Mouse (Mus musculus) forebrain, embryonic 14.5 days (tissue): ENCODE data around the gene Syne4. TPM values are rescaled to one million over a fixed set of nuclear protein-coding genes. Genes with fewer than 3 reads are reported as not detected.

Experiments
- ATAC-seq: fragments of 200-750 bp; cut with Nextera tagmentation; 2 replicates; pipeline ENCODE4 v1.8.0; 2017; ENCODE audit warnings: mild to moderate bottlenecking, moderate library complexity
- DNase-seq: peaks from one replicate; pipeline ENCODE4 v3.0.0-alpha.2; 2015; ENCODE audit warnings: low spot score
- H3K27ac ChIP-seq: fragments of 300-500 bp; sonication (generic); 2 replicates; pipeline ENCODE4 v1.5.1; 2014; ENCODE audit warnings: low read depth, mild to moderate bottlenecking, control low read depth, low read length, moderate library complexity
- H3K27me3 ChIP-seq: fragments of 300-500 bp; sonication (generic); replicated peaks from 2 replicates; pipeline ENCODE4 v1.6.1; 2014; ENCODE audit warnings: low read length, control low read depth, mixed read lengths; ENCODE audit not compliant: control insufficient read depth, insufficient read depth
- H3K36me3 ChIP-seq: fragments of 300-500 bp; sonication (generic); 2 replicates; pipeline ENCODE4 v1.6.1; 2014; ENCODE audit warnings: low read length, control low read depth; ENCODE audit not compliant: control insufficient read depth, insufficient read depth
- H3K4me1 ChIP-seq: fragments of 300-500 bp; sonication (generic); 2 replicates; pipeline ENCODE4 v1.6.1; 2014; ENCODE audit warnings: antibody characterized with exemption, low read length, control low read depth; ENCODE audit not compliant: control insufficient read depth, insufficient read depth
- H3K4me2 ChIP-seq: fragments of 300-500 bp; sonication (generic); 2 replicates; pipeline ENCODE4 v1.6.1; 2014; ENCODE audit warnings: mild to moderate bottlenecking, control low read depth, low read length
- H3K4me3 ChIP-seq: fragments of 300-500 bp; sonication (generic); 2 replicates; pipeline ENCODE4 v1.5.1; 2014; ENCODE audit warnings: low read depth, low read length, control low read depth
- H3K9ac ChIP-seq: fragments of 300-500 bp; sonication (generic); 2 replicates; pipeline ENCODE4 v1.6.1; 2014; ENCODE audit warnings: mild to moderate bottlenecking, low read length, control low read depth, moderate library complexity
- H3K9me3 ChIP-seq: fragments of 300-500 bp; sonication (generic); replicated peaks from 2 replicates; pipeline ENCODE4 v1.6.1; 2016; ENCODE audit warnings: low read length, control low read depth, mixed read lengths; ENCODE audit not compliant: control insufficient read depth
- WGBS: fragments of 180-500 bp; shearing (Covaris S2); extraction: QIAGEN DNeasy Blood & Tissue Kit; methylation state at CpG from one replicate; pipeline ENCODE4 v1.1.7; 2014; 5-methylcytosine and 5-hydroxymethylcytosine counted together
- polyA plus RNA-seq: library from polyadenylated mRNA; unstranded; fragments of >200 nt; fragmentation: Nextera tagmentation; extraction: Ambion mirVana; gene quantifications from 2 replicates; pipeline ENCODE4 v1.2.1, GENCODE M21; 2014

The Syne4 gene
- polyA plus RNA-seq, 1 experiment from 2014 or later, result 3.6 TPM

- ATAC-seq (peak; percentile 75), DNase-seq (peak; percentile 72)
- H3K9ac ChIP-seq, result peak within 1 kb of the TSS; percentile 89
- no peaks in the 10 kb centered on the region for H3K27me3 ChIP-seq
- H3K9me3 ChIP-seq, result no peaks in the 10 kb centered on the region
- H3K4me2 ChIP-seq, result peak within 1 kb of the TSS; percentile 67
- no peaks in the 10 kb centered on the region for H3K36me3 ChIP-seq
- peaks cover 2% of the 10 kb centered on the region; the same call in 1 of the 2 replicates for H3K4me1 ChIP-seq
- peak within 1 kb of the TSS; percentile 87 for H3K4me3 ChIP-seq
- under 1% methylated on average over 63 of the region's 63 CpGs for WGBS
- peak within 1 kb of the TSS; percentile 76; the same call in 1 of the 2 replicates for H3K27ac ChIP-seq
Measured at GRCm38 (mm10) chr7:30321539-30322284, 7.1 kb downstream of the Syne4 start, which contains the start of gene E130208F15Rik. E130208F15Rik (plus strand) TSS chr7:30321740.

GRCm38 (mm10) chr7:30322285-30322667 lies 7.7 kb downstream of the Syne4 start:
- H3K9ac ChIP-seq, result peak overlapping the region; percentile 89
- under 1% methylated on average over 20 of the region's 20 CpGs for WGBS
- no peaks in the 10 kb centered on the region for H3K27me3 ChIP-seq
- peak; percentile 100 for ATAC-seq
- peak overlapping the region; percentile 87 for H3K4me3 ChIP-seq
- H3K27ac ChIP-seq, result peak overlapping the region; percentile 76; the same call in 1 of the 2 replicates
- DNase-seq, result peak; percentile 99
- no peaks in the 10 kb centered on the region for H3K36me3 ChIP-seq
- H3K4me1 ChIP-seq, result peaks cover 2% of the 10 kb centered on the region; the same call in 1 of the 2 replicates
- H3K4me2 ChIP-seq, result peak overlapping the region; percentile 67
- H3K9me3 ChIP-seq, result no peaks in the 10 kb centered on the region

GRCm38 (mm10) chr7:30322865-30323264 lies 8.3 kb downstream of the Syne4 start:
- peak overlapping the region; percentile 57 for H3K9ac ChIP-seq
- no peak for DNase-seq
- H3K9me3 ChIP-seq, result no peaks in the 10 kb centered on the region
- H3K27me3 ChIP-seq, result no peaks in the 10 kb centered on the region
- no peak for ATAC-seq
- H3K4me2 ChIP-seq, result peak overlapping the region; percentile 67
- peaks cover 2% of the 10 kb centered on the region; the same call in 1 of the 2 replicates for H3K4me1 ChIP-seq
- peak overlapping the region; percentile 87 for H3K4me3 ChIP-seq
- no peak overlapping the region for H3K27ac ChIP-seq
- no peaks in the 10 kb centered on the region for H3K36me3 ChIP-seq
- 36% methylated on average over 6 of the region's 6 CpGs for WGBS

- ATAC-seq (no peak), DNase-seq (no peak)
- H3K27ac ChIP-seq, result no peak within 1 kb of the TSS
- no peaks in the 10 kb centered on the region for H3K9me3 ChIP-seq
- H3K4me1 ChIP-seq, result peaks cover 2% of the 10 kb centered on the region; the same call in 1 of the 2 replicates
- peak within 1 kb of the TSS; percentile 57; the same call in 1 of the 2 replicates for H3K9ac ChIP-seq
- 73% methylated on average over 3 of the region's 3 CpGs for WGBS
- H3K4me2 ChIP-seq, result peak within 1 kb of the TSS; percentile 67
- no peaks in the 10 kb centered on the region for H3K27me3 ChIP-seq
- peak within 1 kb of the TSS; percentile 87 for H3K4me3 ChIP-seq
- H3K36me3 ChIP-seq, result no peaks in the 10 kb centered on the region
Measured at GRCm38 (mm10) chr7:30323795-30324194, 9.2 kb downstream of the Syne4 start, which contains the start of gene Sdhaf1. Sdhaf1 (minus strand) TSS chr7:30323895.

GRCm38 (mm10) chr7:30324300-30324944 lies 9.8 kb downstream of the Syne4 start:
- Histone ChIP-seq H3K9ac (no peak overlapping the region), H3K27ac (no peak overlapping the region), H3K9me3 (no peaks in the 10 kb centered on the region), H3K36me3 (no peaks in the 10 kb centered on the region), H3K27me3 (no peaks in the 10 kb centered on the region), H3K4me1 (peaks cover 2% of the 10 kb centered on the region; the same call in 1 of the 2 replicates), H3K4me2 (no peak overlapping the region), H3K4me3 (no peak overlapping the region)
- DNase-seq (no peak), ATAC-seq (no peak)
- WGBS, result 82% methylated on average over 5 of the region's 5 CpGs

GRCm38 (mm10) chr7:30325364-30325763 lies 10.8 kb downstream of the Syne4 start:
- Histone ChIP-seq H3K27ac (no peak overlapping the region), H3K36me3 (no peaks in the 10 kb centered on the region), H3K27me3 (no peaks in the 10 kb centered on the region), H3K4me1 (peaks cover 2% of the 10 kb centered on the region; the same call in 1 of the 2 replicates), H3K4me2 (no peak overlapping the region), H3K9ac (no peak overlapping the region), H3K4me3 (no peak overlapping the region), H3K9me3 (no peaks in the 10 kb centered on the region)
- no peak for ATAC-seq
- WGBS, result 41% methylated on average over 2 of the region's 2 CpGs
- peak; percentile 25 for DNase-seq

- H3K9me3 ChIP-seq, result no peaks in the 10 kb centered on the region
- DNase-seq (no peak), ATAC-seq (no peak)
- no peaks in the 10 kb centered on the region for H3K36me3 ChIP-seq
- H3K9ac ChIP-seq, result no peak overlapping the region
- no peak overlapping the region for H3K4me3 ChIP-seq
- H3K27me3 ChIP-seq, result no peaks in the 10 kb centered on the region
- H3K27ac ChIP-seq, result no peak overlapping the region
- no peak overlapping the region for H3K4me2 ChIP-seq
- peaks cover 2% of the 10 kb centered on the region; the same call in 1 of the 2 replicates for H3K4me1 ChIP-seq
Measured at GRCm38 (mm10) chr7:30326427-30326826, 11.8 kb downstream of the Syne4 start.

- no peaks in the 10 kb centered on the region for H3K36me3 ChIP-seq
- no peak overlapping the region for H3K4me3 ChIP-seq
- H3K4me1 ChIP-seq, result 0 out of 2 replicates have a peak, but pooled peaks cover 2% of the 10 kb centered on the region
- ATAC-seq (no peak), DNase-seq (peak; percentile 26)
- H3K27me3 ChIP-seq, result no peaks in the 10 kb centered on the region
- no peak overlapping the region for H3K4me2 ChIP-seq
- H3K9ac ChIP-seq, result no peak overlapping the region
- H3K9me3 ChIP-seq, result no peaks in the 10 kb centered on the region
- WGBS, result 60% methylated on average over 15 of the region's 15 CpGs
- H3K27ac ChIP-seq, result no peak overlapping the region
Measured at GRCm38 (mm10) chr7:30327140-30327539, 12.5 kb downstream of the Syne4 start.
